Mouse (Mus musculus): ENCODE results near the gene Il21. TPM values are rescaled to one million over a fixed set of nuclear protein-coding genes. Genes with fewer than 3 reads are reported as not detected.

Gene Il21
- total and polyA plus RNA-seq, 3 experiments, result not detected

DNA sequence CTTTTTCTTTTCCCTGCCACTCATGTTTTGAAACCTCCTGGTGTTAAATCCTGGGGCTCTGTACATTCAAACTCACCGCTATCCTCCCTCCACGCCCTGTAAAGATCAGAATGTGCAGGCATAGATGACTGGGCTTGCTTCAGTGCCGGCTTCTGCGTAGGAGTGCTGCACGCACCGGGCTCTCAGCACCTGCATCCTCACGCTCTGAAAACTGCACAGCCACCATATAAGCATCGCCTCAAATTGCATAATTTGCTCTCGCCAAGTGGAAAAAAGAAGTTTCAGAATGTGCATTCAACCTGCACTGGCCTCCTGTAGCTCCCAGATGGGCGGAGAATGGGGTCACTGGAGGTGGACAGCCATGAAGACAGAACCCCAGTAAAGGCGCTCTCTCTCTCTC, 35.9 kb upstream of the Il21 start (continued):
- 0 out of 2 replicates have a peak, but pooled peaks have one; percentile 32 for TF ChIP-seq MAFK (IDR thresholded peaks at IDR 0.05; ENCODE audit: insufficient replicate concordance, low read length)
- no peak for TF ChIP-seq HCFC1 (IDR thresholded peaks at IDR 0.05; ENCODE audit: low read depth, low read length)
- peak; percentile 93 for TF ChIP-seq BHLHE40 (IDR thresholded peaks at IDR 0.05; ENCODE audit: low read depth, low read length)
- no peak for TF ChIP-seq GABPA (IDR thresholded peaks at IDR 0.05; ENCODE audit: insufficient replicate concordance, low read depth, low read length)
- no peak for TF ChIP-seq POLR2AphosphoS2 (IDR thresholded peaks at IDR 0.05; ENCODE audit: low read depth, low read length)
- TF ChIP-seq MXI1 (IDR thresholded peaks at IDR 0.05; ENCODE audit: low read depth, low read length), result peak; percentile 37; the same call in 1 of the 2 replicates
- no peak for TF ChIP-seq USF2 (conservative IDR thresholded peaks at IDR 0.05; ENCODE audit: low read depth, low read length)
- peak; percentile 58 for TF ChIP-seq ETS1 (conservative IDR thresholded peaks at IDR 0.05; ENCODE audit: low read depth, low read length)

- H3K4me2 ChIP-seq (ENCODE audit: insufficient read depth, low read depth, poor library complexity, severe bottlenecking), result peak overlapping the region; percentile 41
- peak; percentile 62 for DNase-seq (ENCODE audit: extremely low read depth)
- no peaks in the 10 kb centered on the region for H3K36me3 ChIP-seq (replicated peaks in 1 of 2; ENCODE audit: control insufficient read depth in 1 of 2, insufficient read depth in 1 of 2, low read length in 1 of 2)
- in situ Hi-C loops (cut with MboI; ENCODE audit: low pct_ligation_motif_present, low pct_unique_long_range_greater_than_20kb, low sequenced_read_pairs) (no loop called here), dilution Hi-C loops (cut with MboI; ENCODE audit: extremely low pct_ligation_motif_present, extremely low pct_unique_long_range_greater_than_20kb, low sequenced_read_pairs) (no loop called here)
- H3K79me2 ChIP-seq (replicated peaks; ENCODE audit: control insufficient read depth, extremely low read depth, insufficient read depth, poor library complexity, severe bottlenecking), result no peaks in the 10 kb centered on the region
- H3K9ac ChIP-seq (ENCODE audit: insufficient read depth, low read depth), result no peak overlapping the region
- no peak overlapping the region for H3K27ac ChIP-seq (ENCODE audit: insufficient read depth, low read depth)
- no peaks in the 10 kb centered on the region for H3K27me3 ChIP-seq (replicated peaks)
- no peak overlapping the region for H3K4me3 ChIP-seq (replicated peaks in 1 of 3; ENCODE audit: low read depth in 2 of 3, low read length in 2 of 3, poor library complexity in 1 of 3)
- no peaks in the 10 kb centered on the region for H3K9me3 ChIP-seq (replicated peaks; ENCODE audit: low read length)
- peaks cover 15 to 24% of the 10 kb centered on the region in 2 experiments for H3K4me1 ChIP-seq (ENCODE audit: control insufficient read depth in 1 of 2, insufficient read depth in 2 of 2)
- TF ChIP-seq IRF4 (IDR thresholded peaks at IDR 0.05; ENCODE audit: low read depth, low read length) (peak; percentile 86), NRF1 (IDR thresholded peaks at IDR 0.05; ENCODE audit: low read depth, low read length) (no peak), MAFK (IDR thresholded peaks at IDR 0.05; ENCODE audit: insufficient replicate concordance, low read length) (0 out of 2 replicates have a peak, but pooled peaks have one; percentile 36), MAZ (IDR thresholded peaks at IDR 0.05; ENCODE audit: low read depth, low read length) (no peak), KAT2A (IDR thresholded peaks at IDR 0.05; ENCODE audit: insufficient replicate concordance, low read length) (no peak), CHD1 (IDR thresholded peaks at IDR 0.05; ENCODE audit: low read depth, low read length) (no peak), ETS1 (conservative IDR thresholded peaks at IDR 0.05; ENCODE audit: low read depth, low read length) (peak; percentile 69), MYC (IDR thresholded peaks at IDR 0.05; ENCODE audit: low read depth, low read length) (peak; percentile 30; the same call in 1 of the 2 replicates), ZMIZ1 (IDR thresholded peaks at IDR 0.05; ENCODE audit: low read depth, low read length) (no peak), EP300 (IDR thresholded peaks at IDR 0.05; ENCODE audit: low read length) (peak; percentile 73), BHLHE40 (IDR thresholded peaks at IDR 0.05; ENCODE audit: low read depth, low read length) (peak; percentile 84), NELFE (IDR thresholded peaks at IDR 0.05; ENCODE audit: low read depth, low read length) (no peak), RAD21 (IDR thresholded peaks at IDR 0.05; ENCODE audit: low read depth, low read length) (no peak), MXI1 (IDR thresholded peaks at IDR 0.05; ENCODE audit: low read depth, low read length) (peak; percentile 71; the same call in 1 of the 2 replicates), MAX (IDR thresholded peaks at IDR 0.05; ENCODE audit: low read length) (peak; percentile 57; the same call in 1 of the 2 replicates), MEF2A (IDR thresholded peaks at IDR 0.05; ENCODE audit: borderline replicate concordance, low read depth, low read length) (peak; percentile 43; the same call in 1 of the 2 replicates), CHD2 (IDR thresholded peaks at IDR 0.05; ENCODE audit: low read length) (peak; percentile 55; the same call in 1 of the 2 replicates), TBP (conservative IDR thresholded peaks at IDR 0.05; ENCODE audit: low read depth, low read length) (no peak), POLR2A (IDR thresholded peaks at IDR 0.05; ENCODE audit: low read depth, low read length) (no peak), ZC3H11A (IDR thresholded peaks at IDR 0.05; ENCODE audit: low read depth, low read length) (no peak), USF2 (conservative IDR thresholded peaks at IDR 0.05; ENCODE audit: low read depth, low read length) (no peak), TCF12 (IDR thresholded peaks at IDR 0.05; ENCODE audit: low read depth, low read length) (peak; percentile 50), SMC3 (IDR thresholded peaks at IDR 0.05; ENCODE audit: low read depth, low read length) (no peak; the same call in 1 of the 2 replicates), RCOR1 (conservative IDR thresholded peaks at IDR 0.05; ENCODE audit: low read depth, low read length) (peak; percentile 64; the same call in 1 of the 2 replicates), JUND (conservative IDR thresholded peaks at IDR 0.05; ENCODE audit: low read depth, low read length) (peak; percentile 64), POLR2AphosphoS2 (IDR thresholded peaks at IDR 0.05; ENCODE audit: low read depth, low read length) (no peak), ZKSCAN1 (IDR thresholded peaks at IDR 0.05; ENCODE audit: borderline replicate concordance, low read depth, low read length) (no peak), UBTF (IDR thresholded peaks at IDR 0.05; ENCODE audit: low read depth, low read length) (no peak), CTCF (conservative IDR thresholded peaks at IDR 0.05 in 1 of 2, IDR thresholded peaks at IDR 0.05 in 1 of 2; ENCODE audit: low read depth in 2 of 2, low read length in 2 of 2) (no peak), PAX5 (IDR thresholded peaks at IDR 0.05; ENCODE audit: low read length) (no peak), E2F4 (IDR thresholded peaks at IDR 0.05; ENCODE audit: insufficient replicate concordance, low read depth, low read length) (no peak), GABPA (IDR thresholded peaks at IDR 0.05; ENCODE audit: insufficient replicate concordance, low read depth, low read length) (no peak), SIN3A (IDR thresholded peaks at IDR 0.05; ENCODE audit: low read length) (peak; percentile 52; the same call in 1 of the 2 replicates), USF1 (IDR thresholded peaks at IDR 0.05; ENCODE audit: low read depth, low read length) (no peak), HCFC1 (IDR thresholded peaks at IDR 0.05; ENCODE audit: low read depth, low read length) (no peak)
These were observed 27.0 kb upstream of the Il21 start for GRCm38 (mm10) chr3:37259331-37259999.
